Mouse (Mus musculus): ENCODE data around the gene Rint1. TPM values are rescaled to one million over a fixed set of nuclear protein-coding genes. Genes with fewer than 3 reads are reported as not detected.
A peak's percentile ranks its signal among the peaks of the same experiment; 100 is the strongest.

The Rint1 gene
- total and polyA plus RNA-seq, 3 experiments, result 42.5 to 419 (median 48.8) TPM

DNA sequence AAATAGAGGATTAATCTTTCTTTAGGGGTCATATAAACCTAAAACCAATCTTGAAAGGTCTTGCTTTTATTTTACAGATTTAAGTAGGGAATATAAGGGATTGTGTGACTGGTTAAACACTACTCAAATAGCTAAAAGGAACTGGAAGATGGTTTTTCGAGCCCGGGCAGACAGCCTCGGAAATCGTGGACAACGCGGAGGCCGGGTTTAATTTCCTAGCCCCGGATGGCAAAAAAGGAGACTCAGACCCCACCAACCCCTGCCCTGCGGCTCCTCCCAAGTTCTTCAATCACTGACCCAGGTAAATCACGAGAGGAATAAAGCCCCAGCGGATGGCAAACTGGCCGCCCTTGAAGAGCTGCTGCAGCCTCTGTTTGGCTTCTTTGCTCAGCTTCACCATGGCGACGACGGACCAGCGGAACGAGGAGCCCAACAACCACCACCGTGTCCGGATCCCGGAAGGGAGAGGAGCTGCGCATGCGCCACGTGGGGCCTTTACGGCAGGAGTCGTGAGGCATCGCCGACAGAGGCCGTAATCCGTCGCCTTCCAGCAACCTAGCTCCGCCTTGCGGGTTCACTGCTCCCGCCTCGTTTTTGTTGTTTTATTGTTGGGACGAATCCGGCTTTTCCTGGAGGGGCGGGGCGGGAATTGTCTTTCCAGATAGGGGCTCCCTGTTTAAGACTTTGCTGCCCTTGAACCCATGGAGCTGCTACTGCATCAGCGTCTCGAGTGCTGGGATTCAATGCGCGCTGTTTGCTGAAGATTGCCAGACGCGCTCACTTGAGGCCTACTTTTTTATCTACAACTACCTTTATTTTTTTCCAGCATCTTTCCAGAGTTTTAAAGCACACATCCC is 56.4 kb downstream of the Rint1 start, which contains the start of gene Tomm7 (continued):
- TF ChIP-seq RCOR1 (IDR thresholded peaks at IDR 0.05; ENCODE audit: low read depth, low read length) (peak; percentile 21; the same call in 1 of the 2 replicates), MAX (IDR thresholded peaks at IDR 0.05; ENCODE audit: low read length) (peak; percentile 96), TBP (IDR thresholded peaks at IDR 0.05; ENCODE audit: low read depth, low read length) (peak; percentile 90), CTCF (IDR thresholded peaks at IDR 0.05 in 2 of 3, conservative IDR thresholded peaks at IDR 0.05 in 1 of 3; ENCODE audit: control insufficient read depth in 1 of 3, insufficient read depth in 1 of 3, low read depth in 2 of 3, low read length in 3 of 3, poor library complexity in 1 of 3, severe bottlenecking in 1 of 3) (no peak), NRF1 (IDR thresholded peaks at IDR 0.05; ENCODE audit: insufficient read depth, low read depth, low read length, poor library complexity, severe bottlenecking) (peak; percentile 95), TCF12 (IDR thresholded peaks at IDR 0.05; ENCODE audit: low read depth, low read length) (peak; percentile 88), USF2 (IDR thresholded peaks at IDR 0.05; ENCODE audit: borderline replicate concordance in 1 of 2, insufficient read depth in 1 of 2, low read depth in 1 of 2, low read length in 2 of 2) (no peak), SMC3 (IDR thresholded peaks at IDR 0.05; ENCODE audit: low read depth, low read length) (no peak; the same call in 1 of the 2 replicates), SIN3A (IDR thresholded peaks at IDR 0.05; ENCODE audit: low read length) (peak; percentile 99), ETS1 (IDR thresholded peaks at IDR 0.05; ENCODE audit: low read depth, low read length) (peak; percentile 32; the same call in 1 of the 2 replicates), JUND (IDR thresholded peaks at IDR 0.05; ENCODE audit: low read depth, low read length) (0 out of 2 replicates have a peak, but pooled peaks have one; percentile 72), MAFK (IDR thresholded peaks at IDR 0.05; ENCODE audit: borderline replicate concordance, low read depth, low read length) (no peak), POLR2A (IDR thresholded peaks at IDR 0.05; ENCODE audit: control insufficient read depth in 1 of 2, insufficient read depth in 1 of 2, low read depth in 1 of 2, low read length in 2 of 2, poor library complexity in 1 of 2) (peak; percentile 64 to 91), ELF1 (IDR thresholded peaks at IDR 0.05; ENCODE audit: low read depth, low read length) (peak; percentile 100), CHD1 (IDR thresholded peaks at IDR 0.05; ENCODE audit: low read depth, low read length) (peak; percentile 97), NELFE (IDR thresholded peaks at IDR 0.05; ENCODE audit: low read depth, low read length) (peak; percentile 96), MAZ (IDR thresholded peaks at IDR 0.05; ENCODE audit: low read depth, low read length) (peak; percentile 59; the same call in 1 of the 2 replicates)

GRCm38 (mm10) chr5:23844531-23844841 is 57.0 kb downstream of the Rint1 start:
- Histone ChIP-seq H3K27ac (ENCODE audit: control insufficient read depth, low read depth, low read length) (peak overlapping the region; percentile 81), H3K4me3 (ENCODE audit: control insufficient read depth in 1 of 2, insufficient read depth in 1 of 2, low read depth in 2 of 2, low read length in 2 of 2) (peak overlapping the region; percentile 74 to 91), H3K27me3 (ENCODE audit: control insufficient read depth in 1 of 2, insufficient read depth in 2 of 2, low read length in 2 of 2) (no peaks in the 10 kb centered on the region), H3K9me3 (replicated peaks; ENCODE audit: insufficient read depth, low read length) (no peaks in the 10 kb centered on the region), H3K79me2 (ENCODE audit: control insufficient read depth, insufficient read depth, low read length, poor library complexity) (peaks cover 24% of the 10 kb centered on the region), H3K36me3 (ENCODE audit: control insufficient read depth in 1 of 2, insufficient read depth in 2 of 2, low read length in 2 of 2) (peaks cover 10 to 16% of the 10 kb centered on the region in 2 experiments), H3K4me1 (ENCODE audit: control insufficient read depth in 1 of 2, insufficient read depth in 2 of 2, low read length in 2 of 2) (peaks cover 2 to 9% of the 10 kb centered on the region in 2 experiments; a peak in 3 of 4 replicates), H3K9ac (ENCODE audit: control insufficient read depth, low read depth, low read length, poor library complexity, severe bottlenecking) (peak overlapping the region; percentile 98)
- no peak for TF ChIP-seq MYC (IDR thresholded peaks at IDR 0.05; ENCODE audit: low read depth, low read length)
- TF ChIP-seq TAL1 (IDR thresholded peaks at IDR 0.05; ENCODE audit: low read length), result no peak
- TF ChIP-seq GATA1 (IDR thresholded peaks at IDR 0.05; ENCODE audit: low read depth, low read length), result no peak
- TF ChIP-seq ZKSCAN1 (IDR thresholded peaks at IDR 0.05; ENCODE audit: low read depth, low read length), result no peak
- TF ChIP-seq MAX (IDR thresholded peaks at IDR 0.05; ENCODE audit: low read length), result no peak
- TF ChIP-seq CHD1 (IDR thresholded peaks at IDR 0.05; ENCODE audit: low read depth, low read length), result no peak
- TF ChIP-seq JUND (IDR thresholded peaks at IDR 0.05; ENCODE audit: low read depth, low read length), result no peak
- no peak for TF ChIP-seq POLR2A (IDR thresholded peaks at IDR 0.05; ENCODE audit: control insufficient read depth in 1 of 2, insufficient read depth in 1 of 2, low read depth in 1 of 2, low read length in 2 of 2, poor library complexity in 1 of 2)
- TF ChIP-seq USF1 (IDR thresholded peaks at IDR 0.05; ENCODE audit: low read depth, low read length), result no peak
- no peak for TF ChIP-seq CTCF (IDR thresholded peaks at IDR 0.05 in 2 of 3, conservative IDR thresholded peaks at IDR 0.05 in 1 of 3; ENCODE audit: control insufficient read depth in 1 of 3, insufficient read depth in 1 of 3, low read depth in 2 of 3, low read length in 3 of 3, poor library complexity in 1 of 3, severe bottlenecking in 1 of 3)
- TF ChIP-seq TCF12 (IDR thresholded peaks at IDR 0.05; ENCODE audit: low read depth, low read length), result no peak
- no peak for TF ChIP-seq POLR2AphosphoS5 (IDR thresholded peaks at IDR 0.05; ENCODE audit: borderline replicate concordance, low read depth, low read length)
- no peak for TF ChIP-seq MAFK (IDR thresholded peaks at IDR 0.05; ENCODE audit: borderline replicate concordance, low read depth, low read length)
- TF ChIP-seq ZMIZ1 (IDR thresholded peaks at IDR 0.05; ENCODE audit: low read depth, low read length), result no peak
- TF ChIP-seq USF2 (IDR thresholded peaks at IDR 0.05; ENCODE audit: borderline replicate concordance in 1 of 2, insufficient read depth in 1 of 2, low read depth in 1 of 2, low read length in 2 of 2), result no peak
- TF ChIP-seq ZC3H11A (IDR thresholded peaks at IDR 0.05; ENCODE audit: low read depth, low read length), result no peak
- TF ChIP-seq MYB (IDR thresholded peaks at IDR 0.05; ENCODE audit: low read depth, low read length), result no peak
- TF ChIP-seq RAD21 (IDR thresholded peaks at IDR 0.05; ENCODE audit: low read depth, low read length), result no peak
- no peak for DNase-seq (ENCODE audit: low read depth, low spot score)
